Mouse (Mus musculus) stomach, postnatal 0 days (tissue): ENCODE results near the gene Pigq. TPM values are rescaled to one million over a fixed set of nuclear protein-coding genes. Genes with fewer than 3 reads are reported as not detected.

ENCODE experiments used
- ATAC-seq: fragments of 200-750 bp; cut with Nextera tagmentation; 2 replicates; pipeline ENCODE4 v1.8.0; 2017; ENCODE audit not compliant: low FRiP score, low TSS enrichment
- DNase-seq: peaks from one replicate; pipeline ENCODE4 v3.0.0-alpha.2; 2016; ENCODE audit warnings: low spot score
- H3K27ac ChIP-seq: fragments of 300-500 bp; sonication (generic); replicated peaks from 2 replicates; pipeline ENCODE4 v1.5.1; 2014; ENCODE audit warnings: mild to moderate bottlenecking, control low read depth
- H3K27me3 ChIP-seq: fragments of 300-500 bp; sonication (generic); 2 replicates; pipeline ENCODE4 v1.6.1; 2014; ENCODE audit warnings: low read length; ENCODE audit not compliant: control insufficient read depth, insufficient read depth
- H3K36me3 ChIP-seq: fragments of 300-500 bp; sonication (generic); 2 replicates; pipeline ENCODE4 v1.6.1; 2014; ENCODE audit warnings: low read length, mixed read lengths; ENCODE audit not compliant: control insufficient read depth, insufficient read depth
- H3K4me1 ChIP-seq: fragments of 300-500 bp; sonication (generic); replicated peaks from 2 replicates; pipeline ENCODE4 v1.6.1; 2014; ENCODE audit warnings: antibody characterized with exemption; ENCODE audit not compliant: control insufficient read depth, insufficient read depth
- H3K4me2 ChIP-seq: fragments of 300-500 bp; sonication (generic); replicated peaks from 2 replicates; pipeline ENCODE4 v1.6.1; 2014; ENCODE audit warnings: low read depth, mild to moderate bottlenecking, control low read depth, moderate library complexity
- H3K4me3 ChIP-seq: fragments of 300-500 bp; sonication (generic); 2 replicates; pipeline ENCODE4 v1.5.1; 2014; ENCODE audit warnings: low read depth, low read length, control low read depth
- H3K9ac ChIP-seq: fragments of 300-500 bp; sonication (generic); 2 replicates; pipeline ENCODE4 v1.6.1; 2014; ENCODE audit warnings: mild to moderate bottlenecking, low read length, control low read depth, mixed read lengths
- H3K9me3 ChIP-seq: fragments of 300-500 bp; sonication (generic); 2 replicates; pipeline ENCODE4 v1.6.1; 2016; ENCODE audit warnings: low read length; ENCODE audit not compliant: control insufficient read depth
- CTCF ChIP-seq: IDR thresholded peaks from 2 replicates; pipeline ENCODE4 v1.5.1; 2016; ENCODE audit warnings: antibody characterized with exemption, low read depth, mild to moderate bottlenecking, moderate library complexity
- EP300 ChIP-seq: optimal IDR thresholded peaks from 2 replicates; pipeline ENCODE3; 2016; ENCODE audit warnings: antibody characterized with exemption
- WGBS: fragments of 180-500 bp; shearing (Covaris S2); extraction: QIAGEN DNeasy Blood & Tissue Kit; methylation state at CpG from one replicate; pipeline ENCODE4 v1.1.7; 2014; 5-methylcytosine and 5-hydroxymethylcytosine counted together
- polyA plus RNA-seq: library from polyadenylated mRNA; unstranded; fragments of >200 nt; fragmentation: Nextera tagmentation; extraction: Ambion mirVana; gene quantifications from 2 replicates; pipeline ENCODE4 v1.2.1, GENCODE M21; 2015

The Pigq gene
- polyA plus RNA-seq, 1 experiment from 2014 or later = 25.4 TPM

DNA sequence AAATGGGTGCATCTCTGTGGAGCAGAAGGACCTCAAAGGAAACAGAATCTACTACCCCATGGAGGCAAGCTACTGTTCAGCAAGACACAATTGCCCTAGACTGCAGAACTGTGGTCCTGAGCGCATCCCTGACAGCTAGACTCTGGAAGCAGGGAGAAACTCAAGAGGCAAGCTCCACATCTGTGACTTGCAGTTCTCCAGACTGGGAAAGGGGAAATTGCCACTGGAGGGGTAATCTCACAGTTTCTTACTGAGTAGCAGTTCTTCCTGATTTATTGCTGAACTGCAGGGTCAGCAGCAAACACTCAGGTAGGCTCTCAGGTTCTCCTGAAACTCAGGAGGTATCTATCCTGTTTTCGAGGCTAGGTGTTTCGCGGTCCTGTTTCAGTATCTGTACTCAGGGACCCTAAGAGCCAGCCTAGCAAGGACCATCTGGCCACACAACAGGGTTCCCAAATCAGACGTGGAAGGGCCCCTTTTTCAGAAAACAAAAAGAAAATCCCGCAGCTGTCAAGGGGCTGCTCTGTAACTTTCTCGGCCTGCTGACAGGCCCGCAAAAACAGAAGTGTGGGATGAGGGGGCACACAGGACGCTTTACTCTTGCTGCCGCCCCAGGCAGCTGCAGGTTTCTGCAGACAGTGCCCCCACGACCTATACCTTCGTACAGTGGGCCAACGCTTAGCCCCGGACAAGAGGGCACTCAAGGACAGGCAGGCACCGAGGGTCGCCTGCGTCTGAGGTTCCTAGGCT lies 40.0 kb upstream of the Pigq start:
- peak overlapping the region; percentile 97 for H3K4me2 ChIP-seq
- DNase-seq (no peak), ATAC-seq (no peak)
- no peaks in the 10 kb centered on the region for H3K9me3 ChIP-seq
- peak overlapping the region; percentile 90 for H3K4me3 ChIP-seq
- TF ChIP-seq EP300 (no peak), CTCF (no peak)
- peak overlapping the region; percentile 86 for H3K27ac ChIP-seq
- 0 out of 2 replicates have a peak, but pooled peaks cover 2% of the 10 kb centered on the region for H3K36me3 ChIP-seq
- no peaks in the 10 kb centered on the region for H3K27me3 ChIP-seq
- peak overlapping the region; percentile 85 for H3K9ac ChIP-seq
- 10% methylated on average over 17 of the region's 17 CpGs for WGBS
- peaks cover 7% of the 10 kb centered on the region; the same call in 1 of the 2 replicates for H3K4me1 ChIP-seq

DNA sequence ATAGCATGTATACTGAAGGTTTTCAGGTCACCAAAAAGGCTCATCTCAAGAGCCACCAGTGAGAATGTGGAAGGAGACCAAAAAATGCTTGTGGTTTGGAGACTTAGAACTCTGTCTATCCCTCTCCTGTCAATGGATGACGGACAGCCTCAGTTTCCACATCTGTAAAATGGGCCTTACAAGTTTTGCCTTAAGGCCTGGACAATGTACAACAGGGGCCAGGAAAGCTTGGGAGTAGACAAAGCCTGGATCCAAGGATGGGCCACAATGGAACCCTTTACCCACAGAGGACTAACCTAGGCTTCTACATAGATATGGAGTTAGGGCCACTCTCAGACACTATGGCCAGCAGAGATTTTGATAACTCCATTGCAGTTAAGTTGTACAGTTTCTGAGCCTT lies 39.3 kb upstream of the Pigq start:
- H3K27ac ChIP-seq = no peak overlapping the region
- H3K9ac ChIP-seq = peak overlapping the region; percentile 85
- peaks cover 7% of the 10 kb centered on the region; the same call in 1 of the 2 replicates for H3K4me1 ChIP-seq
- peak overlapping the region; percentile 97 for H3K4me2 ChIP-seq
- H3K36me3 ChIP-seq = 0 out of 2 replicates have a peak, but pooled peaks cover 2% of the 10 kb centered on the region
- no peak for TF ChIP-seq CTCF
- no peak for TF ChIP-seq EP300
- H3K9me3 ChIP-seq = no peaks in the 10 kb centered on the region
- ATAC-seq (no peak), DNase-seq (no peak)
- H3K27me3 ChIP-seq = no peaks in the 10 kb centered on the region
- WGBS = 97% methylated on average over 1 of the region's 1 CpGs
- no peak overlapping the region for H3K4me3 ChIP-seq

DNA sequence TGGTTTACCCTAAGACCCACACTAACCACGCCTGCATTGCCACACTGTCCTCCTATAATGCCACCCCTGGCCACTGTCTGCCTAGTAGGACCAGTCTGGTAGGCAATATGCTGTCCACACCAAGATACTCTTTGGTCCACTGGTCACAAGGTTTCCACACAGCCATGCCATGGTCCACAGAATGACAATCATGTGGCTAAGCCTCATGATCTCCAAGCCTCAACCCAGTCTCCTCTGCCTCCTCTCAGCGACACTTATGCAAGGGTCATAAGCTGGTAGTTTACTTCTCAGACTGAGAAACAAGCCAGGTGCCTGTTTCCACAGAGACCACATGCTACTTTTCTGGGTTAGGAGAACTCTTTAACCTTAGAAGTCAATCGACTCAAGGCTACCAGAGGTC lies 38.2 kb upstream of the Pigq start:
- Histone ChIP-seq H3K4me1 (peaks cover 7% of the 10 kb centered on the region; the same call in 1 of the 2 replicates), H3K4me2 (no peak overlapping the region), H3K36me3 (no peaks in the 10 kb centered on the region), H3K27me3 (no peaks in the 10 kb centered on the region), H3K4me3 (no peak overlapping the region), H3K9me3 (no peaks in the 10 kb centered on the region), H3K9ac (no peak overlapping the region; the same call in 1 of the 2 replicates), H3K27ac (no peak overlapping the region)
- no peak for TF ChIP-seq EP300
- no peak for TF ChIP-seq CTCF
- no peak for ATAC-seq
- WGBS = 84% methylated on average over 3 of the region's 3 CpGs
- DNase-seq = no peak

DNA sequence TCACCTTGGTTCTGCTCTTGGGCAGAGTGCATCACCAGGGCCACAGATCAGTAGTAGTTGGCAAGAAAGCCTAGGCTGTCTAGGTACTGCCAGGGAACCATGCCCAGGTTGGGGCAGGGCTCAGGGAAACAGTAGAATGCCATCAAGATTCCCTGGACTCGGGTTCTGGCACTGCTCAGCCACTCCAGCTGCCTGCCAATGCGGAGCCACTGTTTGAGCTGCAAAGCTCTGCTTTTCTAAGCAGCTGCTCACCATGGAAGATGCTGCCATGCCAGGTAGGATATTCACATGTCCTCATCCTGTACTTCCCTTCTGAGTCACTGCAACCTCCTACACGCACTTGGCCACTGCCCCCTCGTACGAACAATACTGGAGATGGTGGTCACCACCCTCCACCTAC lies 36.1 kb upstream of the Pigq start:
- 63% methylated on average over 5 of the region's 5 CpGs for WGBS
- Histone ChIP-seq H3K4me1 (peaks cover 7% of the 10 kb centered on the region; the same call in 1 of the 2 replicates), H3K27me3 (no peaks in the 10 kb centered on the region), H3K36me3 (no peaks in the 10 kb centered on the region), H3K4me2 (no peak overlapping the region), H3K9me3 (no peaks in the 10 kb centered on the region), H3K4me3 (no peak overlapping the region), H3K27ac (peak overlapping the region; percentile 53), H3K9ac (no peak overlapping the region)
- DNase-seq (no peak), ATAC-seq (no peak)
- TF ChIP-seq EP300 (no peak), CTCF (no peak)

DNA sequence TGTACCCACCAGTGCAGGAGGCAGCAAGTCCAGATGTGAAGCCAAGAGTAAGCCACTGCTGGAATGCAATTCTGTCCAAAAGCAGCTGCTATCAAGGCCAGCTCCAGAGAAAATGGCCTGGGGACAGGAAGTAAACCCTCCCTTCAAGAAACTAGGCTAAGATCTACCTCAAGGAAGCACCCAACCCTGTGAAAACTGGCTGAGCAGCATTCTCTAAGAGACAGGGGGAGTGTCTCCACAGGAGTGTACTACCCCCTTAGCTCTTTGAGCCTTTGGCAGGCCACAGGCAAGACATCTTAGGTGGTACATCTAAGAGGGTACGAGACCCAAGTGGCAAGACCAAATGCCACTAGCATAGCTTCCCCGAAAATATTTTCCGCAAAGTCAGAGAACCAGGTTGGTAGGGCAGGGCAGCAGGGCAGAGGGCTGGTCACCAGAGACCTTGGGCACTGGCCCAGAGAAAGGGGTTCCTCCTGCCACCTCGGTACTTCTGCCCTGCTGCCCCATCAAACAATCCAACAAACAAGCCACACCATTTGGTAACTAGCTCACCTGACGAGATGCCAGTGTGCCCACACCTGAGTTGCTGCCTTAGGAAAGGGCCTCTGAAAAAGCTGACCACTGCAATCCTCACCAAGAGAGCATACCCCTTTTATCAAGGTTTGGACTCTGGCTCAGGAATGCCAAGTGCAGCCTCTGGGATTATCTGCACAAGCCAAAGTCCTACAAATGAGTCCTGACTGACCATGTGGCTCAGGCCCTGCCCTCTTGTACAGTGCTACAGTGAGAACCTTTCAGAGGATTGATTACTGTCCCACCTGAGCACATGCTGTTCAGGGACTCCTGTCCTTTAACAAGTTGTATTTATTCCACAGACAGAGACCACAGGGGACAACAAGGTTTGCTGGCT lies 35.3 kb upstream of the Pigq start:
- Histone ChIP-seq H3K4me3 (no peak overlapping the region), H3K27me3 (no peaks in the 10 kb centered on the region), H3K9me3 (no peaks in the 10 kb centered on the region), H3K36me3 (no peaks in the 10 kb centered on the region), H3K4me1 (peaks cover 7% of the 10 kb centered on the region; the same call in 1 of the 2 replicates), H3K9ac (peak overlapping the region; percentile 13; the same call in 1 of the 2 replicates), H3K27ac (peak overlapping the region; percentile 53), H3K4me2 (0 out of 2 replicates have a peak overlapping the region, but pooled peaks have one; percentile 17)
- ATAC-seq = no peak; the same call in 1 of the 2 replicates
- TF ChIP-seq EP300 (no peak), CTCF (no peak)
- WGBS = 68% methylated on average over 5 of the region's 5 CpGs
- no peak for DNase-seq
